Mouse (Mus musculus): ENCODE results near the gene AI661453. TPM values are rescaled to one million over a fixed set of nuclear protein-coding genes. Genes with fewer than 3 reads are reported as not detected.

Gene AI661453
- total RNA-seq (2012; rRNA removed), result 1.5 and 2.2 TPM in 2 replicates

GRCm38 (mm10) chr17:47436156-47436906 is at the start of gene AI661453:
AI661453 (plus strand) TSS chr17:47436615.
- peak; percentile 45 for DNase-seq (ENCODE audit: low read depth, low spot score)

GRCm38 (mm10) chr17:47386649-47387048 is 49.8 kb upstream of the AI661453 start:
- no peak overlapping the region for H3K9ac ChIP-seq (ENCODE audit: insufficient read depth, low read depth, low read length, poor library complexity, severe bottlenecking)
- peak; percentile 57 for DNase-seq (ENCODE audit: low read depth, low spot score)
- H3K27ac ChIP-seq (ENCODE audit: insufficient read depth, low read depth, low read length, poor library complexity, severe bottlenecking), result no peak overlapping the region
- no peaks in the 10 kb centered on the region for H3K9me3 ChIP-seq (ENCODE audit: control insufficient read depth, insufficient read depth, low read depth, low read length)
- no peak overlapping the region for H3K4me3 ChIP-seq (ENCODE audit: insufficient read depth in 1 of 2, low read depth in 1 of 2, low read length in 2 of 2, poor library complexity in 1 of 2, severe bottlenecking in 1 of 2)
- H3K36me3 ChIP-seq (ENCODE audit: control insufficient read depth, insufficient read depth, low read length, poor library complexity, severe bottlenecking), result no peaks in the 10 kb centered on the region
- in situ Hi-C loops (cut with MboI; ENCODE audit: low sequenced_read_pairs in 2 of 2, unreplicated experiment in 2 of 2), result no loop called here
- TF ChIP-seq MAFK (IDR thresholded peaks at IDR 0.05; ENCODE audit: insufficient read depth, low read depth, low read length) (no peak), ZC3H11A (IDR thresholded peaks at IDR 0.05; ENCODE audit: borderline replicate concordance, low read depth, low read length) (peak; percentile 79), HCFC1 (IDR thresholded peaks at IDR 0.05; ENCODE audit: borderline replicate concordance, insufficient read depth, low read length) (no peak)
- 0 out of 4 replicates have a peak, but pooled peaks cover 0 to 4% of the 10 kb centered on the region in 2 experiments for H3K4me1 ChIP-seq (ENCODE audit: control insufficient read depth in 2 of 2, insufficient read depth in 2 of 2, low read length in 2 of 2, poor library complexity in 1 of 2)

More at GRCm38 (mm10) chr17:47436156-47436906, at the start of gene AI661453:
- Histone ChIP-seq H3K36me3 (ENCODE audit: control insufficient read depth, insufficient read depth, low read length, poor library complexity, severe bottlenecking) (no peaks in the 10 kb centered on the region), H3K9ac (ENCODE audit: insufficient read depth, low read depth, low read length, poor library complexity, severe bottlenecking) (peak within 1 kb of the TSS; percentile 59), H3K4me1 (ENCODE audit: control insufficient read depth in 2 of 2, insufficient read depth in 2 of 2, low read length in 2 of 2, poor library complexity in 1 of 2) (peaks cover 0 to 23% of the 10 kb centered on the region in 2 experiments; a peak in 2 of 4 replicates), H3K27ac (ENCODE audit: insufficient read depth, low read depth, low read length, poor library complexity, severe bottlenecking) (no peak within 1 kb of the TSS), H3K9me3 (ENCODE audit: control insufficient read depth, insufficient read depth, low read depth, low read length) (no peaks in the 10 kb centered on the region), H3K4me3 (ENCODE audit: insufficient read depth in 1 of 2, low read depth in 1 of 2, low read length in 2 of 2, poor library complexity in 1 of 2, severe bottlenecking in 1 of 2) (peak within 1 kb of the TSS; percentile 71 to 76)
- in situ Hi-C loops (cut with MboI; ENCODE audit: low sequenced_read_pairs in 2 of 2, unreplicated experiment in 2 of 2), result no loop called here
- TF ChIP-seq MAFK (IDR thresholded peaks at IDR 0.05; ENCODE audit: insufficient read depth, low read depth, low read length), result no peak
- peak; percentile 92 for TF ChIP-seq ZNF384 (IDR thresholded peaks at IDR 0.05; ENCODE audit: low read depth, low read length)

GRCm38 (mm10) chr17:47394223-47394869 is 42.1 kb upstream of the AI661453 start:
- no peak overlapping the region for H3K27ac ChIP-seq (ENCODE audit: insufficient read depth, low read depth, low read length, poor library complexity, severe bottlenecking)
- H3K9me3 ChIP-seq (ENCODE audit: control insufficient read depth, insufficient read depth, low read depth, low read length), result no peaks in the 10 kb centered on the region
- H3K4me1 ChIP-seq (ENCODE audit: control insufficient read depth in 2 of 2, insufficient read depth in 2 of 2, low read length in 2 of 2, poor library complexity in 1 of 2), result peaks cover 0 to 13% of the 10 kb centered on the region in 2 experiments; a peak in 2 of 4 replicates
- peak overlapping the region in 1 of 2 experiments; percentile 20; a peak in 1 of 4 replicates for H3K4me3 ChIP-seq (ENCODE audit: insufficient read depth in 1 of 2, low read depth in 1 of 2, low read length in 2 of 2, poor library complexity in 1 of 2, severe bottlenecking in 1 of 2)
- DNase-seq (ENCODE audit: low read depth, low spot score), result no peak
- TF ChIP-seq HCFC1 (IDR thresholded peaks at IDR 0.05; ENCODE audit: borderline replicate concordance, insufficient read depth, low read length) (no peak), MAFK (IDR thresholded peaks at IDR 0.05; ENCODE audit: insufficient read depth, low read depth, low read length) (no peak)
- H3K9ac ChIP-seq (ENCODE audit: insufficient read depth, low read depth, low read length, poor library complexity, severe bottlenecking), result no peak overlapping the region
- in situ Hi-C loops (cut with MboI; ENCODE audit: low sequenced_read_pairs in 2 of 2, unreplicated experiment in 2 of 2), result no loop called here
- no peaks in the 10 kb centered on the region for H3K36me3 ChIP-seq (ENCODE audit: control insufficient read depth, insufficient read depth, low read length, poor library complexity, severe bottlenecking)

GRCm38 (mm10) chr17:47395376-47395913 is 41.0 kb upstream of the AI661453 start:
- TF ChIP-seq ZNF384 (IDR thresholded peaks at IDR 0.05; ENCODE audit: low read depth, low read length) (peak; percentile 97), CHD2 (IDR thresholded peaks at IDR 0.05; ENCODE audit: low read depth, low read length) (no peak), HCFC1 (IDR thresholded peaks at IDR 0.05; ENCODE audit: borderline replicate concordance, insufficient read depth, low read length) (no peak), ZC3H11A (IDR thresholded peaks at IDR 0.05; ENCODE audit: borderline replicate concordance, low read depth, low read length) (no peak)
- Histone ChIP-seq H3K27ac (ENCODE audit: insufficient read depth, low read depth, low read length, poor library complexity, severe bottlenecking) (no peak overlapping the region), H3K4me1 (ENCODE audit: control insufficient read depth in 2 of 2, insufficient read depth in 2 of 2, low read length in 2 of 2, poor library complexity in 1 of 2) (peaks cover 0 to 13% of the 10 kb centered on the region in 2 experiments; a peak in 2 of 4 replicates), H3K36me3 (ENCODE audit: control insufficient read depth, insufficient read depth, low read length, poor library complexity, severe bottlenecking) (no peaks in the 10 kb centered on the region), H3K4me3 (ENCODE audit: insufficient read depth in 1 of 2, low read depth in 1 of 2, low read length in 2 of 2, poor library complexity in 1 of 2, severe bottlenecking in 1 of 2) (peak overlapping the region; percentile 68 to 74), H3K9ac (ENCODE audit: insufficient read depth, low read depth, low read length, poor library complexity, severe bottlenecking) (peak overlapping the region; percentile 51; the same call in 1 of the 2 replicates), H3K9me3 (ENCODE audit: control insufficient read depth, insufficient read depth, low read depth, low read length) (no peaks in the 10 kb centered on the region)
- in situ Hi-C loops (cut with MboI; ENCODE audit: low sequenced_read_pairs in 2 of 2, unreplicated experiment in 2 of 2), result no loop called here
- peak; percentile 70 for DNase-seq (ENCODE audit: low read depth, low spot score)
